Mouse (Mus musculus) forebrain, postnatal 0 days (tissue): ENCODE measurements around the gene Csf2rb2. TPM values are rescaled to one million over a fixed set of nuclear protein-coding genes. Genes with fewer than 3 reads are reported as not detected.
A peak's percentile ranks its signal among the peaks of the same experiment; 100 is the strongest.
"Not testable (repeated sequence)": the region's sequence is repeated elsewhere in the genome, so short reads cannot be mapped to it uniquely, and the experiment has no call there.

Experiments
- ATAC-seq: fragments of 200-750 bp; cut with Nextera tagmentation; 2 replicates; pipeline ENCODE4 v1.8.0; 2017; ENCODE audit warnings: mild to moderate bottlenecking, moderate library complexity
- DNase-seq: peaks from one replicate; pipeline ENCODE4 v3.0.0-alpha.2; 2015
- H3K27ac ChIP-seq: fragments of 300-500 bp; sonication (generic); 2 replicates; pipeline ENCODE4 v1.5.1; 2014; ENCODE audit warnings: low read depth, mild to moderate bottlenecking, antibody characterized with exemption, low read length, moderate library complexity, mixed read lengths
- H3K27me3 ChIP-seq: fragments of 300-500 bp; sonication (generic); 2 replicates; pipeline ENCODE4 v1.6.1; 2014; ENCODE audit warnings: mild to moderate bottlenecking, low read length, mixed read lengths; ENCODE audit not compliant: insufficient read depth
- H3K36me3 ChIP-seq: fragments of 300-500 bp; sonication (generic); 2 replicates; pipeline ENCODE4 v1.6.1; 2014; ENCODE audit warnings: mild to moderate bottlenecking, moderate library complexity; ENCODE audit not compliant: insufficient read depth
- H3K4me1 ChIP-seq: fragments of 300-500 bp; sonication (generic); 2 replicates; pipeline ENCODE4 v1.6.1; 2014; ENCODE audit warnings: antibody characterized with exemption; ENCODE audit not compliant: insufficient read depth
- H3K4me2 ChIP-seq: fragments of 300-500 bp; sonication (generic); 2 replicates; pipeline ENCODE4 v1.6.1; 2014; ENCODE audit warnings: low read depth, mild to moderate bottlenecking, moderate library complexity
- H3K4me3 ChIP-seq: fragments of 300-500 bp; sonication (generic); 2 replicates; pipeline ENCODE4 v1.5.1; 2014; ENCODE audit warnings: low read depth, low read length, mixed read lengths
- H3K9ac ChIP-seq: fragments of 300-500 bp; sonication (generic); 2 replicates; pipeline ENCODE4 v1.6.1; 2014; ENCODE audit warnings: mild to moderate bottlenecking
- H3K9me3 ChIP-seq: fragments of 300-500 bp; sonication (generic); 2 replicates; pipeline ENCODE4 v1.6.1; 2016; ENCODE audit warnings: low read length
- CTCF ChIP-seq: sonication (generic); IDR thresholded peaks from 2 replicates; pipeline ENCODE4 v1.5.1; 2016; ENCODE audit warnings: antibody characterized with exemption, control low read depth, low read depth
- WGBS: fragments of 180-500 bp; shearing (Covaris S2); extraction: QIAGEN DNeasy Blood & Tissue Kit; methylation state at CpG from one replicate; pipeline ENCODE4 v1.1.7; 2014; 5-methylcytosine and 5-hydroxymethylcytosine counted together
- polyA plus RNA-seq: library from polyadenylated mRNA; unstranded; fragments of >200 nt; fragmentation: Nextera tagmentation; extraction: Ambion mirVana; gene quantifications from 2 replicates; pipeline ENCODE4 v1.2.1, GENCODE M21; 2015
- total RNA-seq: library from RNA; depleted of rRNA; stranded (reverse); fragments of >200 nt; gene quantifications from 2 replicates; pipeline ENCODE4 v1.2.3, GENCODE M21; 2014

Csf2rb2 gene
- total and polyA plus RNA-seq, 2 experiments from 2014 or later: 0.13 to 0.43 TPM

DNA sequence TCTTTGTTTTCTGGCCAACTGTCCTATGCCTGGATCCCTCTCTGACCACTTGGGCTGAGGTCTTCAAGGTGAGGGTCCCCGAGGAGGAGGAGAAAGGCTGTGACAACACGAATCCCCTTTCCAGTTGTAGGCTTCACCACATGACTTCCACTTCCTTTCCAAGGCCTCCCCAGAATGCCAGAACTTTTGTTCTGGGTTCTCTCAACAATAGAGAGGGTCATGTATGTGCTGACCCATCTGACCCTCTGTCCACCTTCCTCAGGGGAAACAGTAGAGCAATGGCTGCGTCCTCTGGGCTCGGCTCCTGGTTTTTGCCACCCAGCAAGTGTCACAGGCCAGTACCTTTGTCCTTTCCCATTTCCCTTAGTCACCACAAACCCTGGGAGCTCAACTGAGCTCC lies 5.5 kb upstream of the Csf2rb2 start:
- Histone ChIP-seq H3K9me3 (no peaks in the 10 kb centered on the region), H3K4me3 (no peak overlapping the region), H3K27me3 (no peaks in the 10 kb centered on the region), H3K36me3 (no peaks in the 10 kb centered on the region), H3K4me1 (no peaks in the 10 kb centered on the region), H3K4me2 (no peak overlapping the region), H3K27ac (no peak overlapping the region), H3K9ac (no peak overlapping the region)
- 82% methylated on average over 4 of the region's 4 CpGs for WGBS
- no peak for TF ChIP-seq CTCF
- ATAC-seq: no peak
- no peak for DNase-seq

DNA sequence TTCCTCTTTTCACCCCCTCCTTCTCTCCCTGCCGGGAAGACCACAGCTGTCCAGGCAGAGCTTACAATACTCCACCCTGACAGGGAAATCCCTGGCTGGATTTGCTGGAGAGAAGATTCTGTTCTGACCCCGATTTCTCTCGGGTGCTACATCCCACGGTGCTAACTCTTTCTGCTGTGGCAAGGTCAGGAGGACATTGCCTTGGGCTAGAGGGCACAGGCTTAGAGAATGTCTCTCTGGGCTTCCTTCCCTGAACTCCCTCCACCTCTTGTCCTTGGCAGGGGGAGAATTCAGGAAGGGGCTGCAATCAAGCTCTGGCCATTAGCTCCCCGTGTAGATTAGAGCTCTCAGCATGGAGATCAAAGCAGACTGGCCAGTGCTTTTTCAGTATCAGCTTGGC lies 4.3 kb upstream of the Csf2rb2 start:
- DNase-seq (no peak), ATAC-seq (no peak)
- WGBS: 54% methylated on average over 5 of the region's 5 CpGs

DNA sequence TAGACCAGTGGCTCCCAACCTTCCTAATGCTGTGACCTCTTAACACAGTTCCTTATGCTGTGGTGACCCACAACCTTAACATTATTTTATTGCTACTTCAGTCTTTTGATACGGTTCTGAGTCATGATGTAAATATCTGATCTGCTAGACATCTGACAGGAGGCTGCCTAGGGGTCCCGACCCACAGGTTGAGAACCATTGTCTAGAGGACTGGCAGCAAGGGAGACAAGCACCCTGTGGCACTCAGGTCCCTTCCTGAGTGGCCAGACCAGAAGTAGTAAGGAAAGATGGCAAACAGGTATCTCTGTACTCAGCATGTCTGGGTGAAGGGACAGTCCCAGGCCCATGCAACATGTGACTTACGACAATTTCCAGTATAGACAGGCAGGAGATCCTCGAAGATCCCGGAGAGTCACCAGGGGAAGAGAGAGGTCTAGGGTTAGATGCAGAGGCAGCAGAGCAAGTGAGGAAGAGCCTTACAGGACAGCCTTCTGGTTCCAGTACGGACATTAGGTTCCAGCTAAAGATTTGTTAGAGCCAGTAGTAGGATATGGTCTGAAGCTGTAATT lies 1.8 kb downstream of the Csf2rb2 start:
- Histone ChIP-seq H3K4me1 (no peaks in the 10 kb centered on the region), H3K36me3 (no peaks in the 10 kb centered on the region), H3K9me3 (no peaks in the 10 kb centered on the region), H3K4me2 (no peak overlapping the region), H3K4me3 (no peak overlapping the region), H3K27ac (no peak overlapping the region), H3K27me3 (no peaks in the 10 kb centered on the region), H3K9ac (no peak overlapping the region)
- ATAC-seq: no peak
- 88% methylated on average over 6 of the region's 6 CpGs for WGBS
- no peak for DNase-seq
- no peak for TF ChIP-seq CTCF

More for the DNA sequence above, 4.3 kb upstream of the Csf2rb2 start:
- Histone ChIP-seq H3K36me3 (no peaks in the 10 kb centered on the region), H3K9ac (no peak overlapping the region), H3K4me2 (no peak overlapping the region), H3K9me3 (no peaks in the 10 kb centered on the region), H3K4me3 (no peak overlapping the region), H3K27me3 (no peaks in the 10 kb centered on the region), H3K4me1 (no peaks in the 10 kb centered on the region), H3K27ac (no peak overlapping the region)
- TF ChIP-seq CTCF: no peak

DNA sequence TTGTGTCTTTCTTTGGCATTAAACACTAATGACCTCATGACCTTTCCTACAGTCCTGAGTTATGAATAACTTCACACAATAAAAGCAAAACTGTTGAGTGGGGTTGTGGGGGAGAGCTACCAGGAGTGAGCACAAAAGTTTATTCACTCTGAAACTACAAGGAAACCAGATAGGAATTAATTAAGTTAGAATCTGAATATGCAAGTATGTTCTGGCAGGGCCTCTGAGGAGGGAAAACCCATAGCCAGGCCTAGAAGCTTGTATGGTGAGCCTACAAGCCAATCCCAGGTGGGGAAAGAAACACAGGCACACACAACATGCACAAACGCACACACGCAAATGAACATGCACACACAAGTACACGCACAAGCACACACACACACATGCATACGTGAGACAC lies 2.8 kb downstream of the Csf2rb2 start:
- no peak overlapping the region for H3K4me2 ChIP-seq
- no peaks in the 10 kb centered on the region for H3K36me3 ChIP-seq
- no peak overlapping the region for H3K4me3 ChIP-seq
- H3K9me3 ChIP-seq: no peaks in the 10 kb centered on the region
- 96% methylated on average over 4 of the region's 4 CpGs for WGBS
- ATAC-seq (no peak), DNase-seq (no peak)
- no peaks in the 10 kb centered on the region for H3K27me3 ChIP-seq
- H3K4me1 ChIP-seq: no peaks in the 10 kb centered on the region
- no peak for TF ChIP-seq CTCF
- H3K9ac ChIP-seq: no peak overlapping the region
- no peak overlapping the region for H3K27ac ChIP-seq

DNA sequence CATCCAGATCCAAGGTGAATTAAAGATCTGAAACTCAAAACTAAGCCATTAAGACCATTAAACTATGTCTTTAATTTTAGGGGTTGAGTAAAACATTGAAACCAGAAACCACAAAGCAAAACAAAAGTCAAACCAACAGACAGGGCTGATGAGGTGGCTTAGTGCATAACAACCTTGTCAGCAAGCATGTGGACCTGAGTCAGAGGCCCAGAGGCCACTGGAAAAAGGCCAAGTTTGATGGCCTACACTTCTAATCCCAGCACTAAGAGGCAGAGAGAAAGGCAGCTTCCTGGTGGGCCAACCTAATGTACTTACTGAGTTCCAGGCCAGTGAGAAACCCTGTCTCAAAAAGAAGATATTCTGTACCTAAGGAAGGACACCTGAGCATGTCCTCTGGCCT lies 4.7 kb downstream of the Csf2rb2 start:
- Histone ChIP-seq H3K27me3 (no peaks in the 10 kb centered on the region), H3K36me3 (no peaks in the 10 kb centered on the region), H3K4me2 (no peak overlapping the region), H3K9me3 (no peaks in the 10 kb centered on the region), H3K4me3 (no peak overlapping the region), H3K9ac (no peak overlapping the region), H3K27ac (no peak overlapping the region), H3K4me1 (no peaks in the 10 kb centered on the region)
- TF ChIP-seq CTCF: no peak
- ATAC-seq (no peak), DNase-seq (no peak)

DNA sequence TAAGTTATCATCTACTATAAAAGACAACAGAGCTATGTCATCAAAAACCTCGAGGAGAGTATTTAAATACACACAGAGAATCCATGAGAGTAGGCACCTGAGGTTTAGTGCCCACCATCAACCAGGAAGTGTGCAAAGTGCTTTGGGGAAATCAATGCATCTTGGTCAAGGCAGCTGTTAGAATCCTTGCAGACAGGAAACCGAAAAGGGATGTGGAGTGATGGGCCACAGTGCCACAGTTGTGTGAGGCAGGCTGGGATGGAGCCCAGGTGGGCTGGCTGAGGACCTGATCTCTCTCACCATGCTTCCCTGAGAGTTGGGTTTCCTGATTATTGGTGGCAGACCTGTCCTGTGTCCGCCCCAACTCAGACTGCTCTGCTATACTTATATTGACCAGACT lies 5.9 kb downstream of the Csf2rb2 start:
- no peaks in the 10 kb centered on the region for H3K36me3 ChIP-seq
- WGBS: 73% methylated on average over 3 of the region's 3 CpGs
- H3K4me1 ChIP-seq: no peaks in the 10 kb centered on the region

DNA sequence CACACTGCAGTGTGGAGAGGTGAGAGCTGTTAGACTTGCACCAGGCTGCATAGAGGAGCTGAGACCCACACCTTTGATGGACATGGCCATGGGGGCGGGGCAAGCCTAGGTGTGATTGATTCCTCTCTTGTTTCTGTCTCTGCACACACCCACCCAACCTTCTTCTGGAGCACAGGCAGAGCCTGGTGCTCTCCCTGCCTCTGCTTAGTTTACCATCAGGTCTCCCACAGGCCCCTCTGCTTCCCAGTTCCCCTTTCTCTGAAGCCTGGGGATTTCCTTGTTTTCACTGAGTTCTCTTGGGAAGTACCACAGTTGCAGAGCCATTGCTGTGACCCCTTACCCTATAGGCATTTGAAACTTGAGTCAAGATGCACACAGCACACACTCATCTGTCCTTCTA lies 7.0 kb downstream of the Csf2rb2 start:
- Histone ChIP-seq H3K4me1 (no peaks in the 10 kb centered on the region), H3K9me3 (no peaks in the 10 kb centered on the region), H3K4me2 (no peak overlapping the region), H3K4me3 (no peak overlapping the region), H3K36me3 (no peaks in the 10 kb centered on the region), H3K27me3 (no peaks in the 10 kb centered on the region), H3K9ac (no peak overlapping the region), H3K27ac (no peak overlapping the region)
- 94% methylated on average over 1 of the region's 1 CpGs for WGBS
- ATAC-seq (no peak), DNase-seq (no peak)
- TF ChIP-seq CTCF: no peak

More for the DNA sequence above, 5.9 kb downstream of the Csf2rb2 start:
- no peak for DNase-seq
- H3K27me3 ChIP-seq: no peaks in the 10 kb centered on the region
- no peak overlapping the region for H3K9ac ChIP-seq
- no peak overlapping the region for H3K4me3 ChIP-seq
- no peak for TF ChIP-seq CTCF
- H3K27ac ChIP-seq: no peak overlapping the region
- ATAC-seq: no peak
- H3K9me3 ChIP-seq: no peaks in the 10 kb centered on the region
- no peak overlapping the region for H3K4me2 ChIP-seq

DNA sequence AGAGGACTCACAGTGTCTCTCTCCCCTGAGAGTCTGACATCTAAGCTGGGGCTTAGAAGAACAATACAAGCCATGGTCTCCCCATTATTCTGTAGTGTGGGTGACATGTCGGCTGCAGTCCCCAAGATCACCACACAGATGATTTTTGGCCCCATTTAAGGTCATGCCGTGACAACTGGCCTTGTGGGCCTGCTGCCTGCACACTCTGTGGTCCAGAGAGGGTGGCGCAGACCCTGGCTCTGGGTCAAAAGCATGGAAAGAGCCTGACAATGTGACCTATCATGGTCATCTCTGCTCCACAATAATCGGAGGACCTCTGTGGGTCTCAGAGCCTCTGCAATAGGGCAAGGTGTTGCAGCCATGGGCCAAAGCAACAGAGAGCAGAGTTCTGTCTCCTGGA lies 11.8 kb downstream of the Csf2rb2 start:
- DNase-seq: no peak
- 80% methylated on average over 4 of the region's 4 CpGs for WGBS
- no peaks in the 10 kb centered on the region for H3K4me1 ChIP-seq

DNA sequence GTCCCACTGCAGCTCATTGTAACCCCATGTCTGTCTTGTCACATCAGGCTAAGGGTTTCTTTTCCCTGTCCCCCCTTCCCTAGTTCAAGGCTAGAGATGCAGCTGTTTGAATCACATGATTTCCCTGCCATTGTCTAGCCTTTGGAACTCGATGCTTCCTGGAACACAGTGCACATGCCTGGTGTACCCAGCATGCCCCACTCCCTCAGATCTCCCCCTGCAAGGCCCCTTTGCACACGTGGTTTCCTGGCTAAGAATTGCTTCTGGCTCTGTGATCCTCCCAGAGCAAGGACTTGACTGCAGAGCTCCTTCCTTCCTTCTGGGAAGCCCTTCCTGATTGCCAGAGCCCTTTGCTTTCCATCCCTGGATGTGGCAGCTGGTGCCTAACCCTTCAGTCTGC lies 12.3 kb downstream of the Csf2rb2 start:
- WGBS: 2% methylated on average over 2 of the region's 2 CpGs
- H3K9ac ChIP-seq, H3K4me3 ChIP-seq, H3K9me3 ChIP-seq, H3K27ac ChIP-seq, H3K4me1 ChIP-seq, H3K4me2 ChIP-seq, H3K36me3 ChIP-seq, DNase-seq, H3K27me3 ChIP-seq: not testable (repeated sequence)
- peak; percentile 70 for ATAC-seq

More for the DNA sequence above, 11.8 kb downstream of the Csf2rb2 start:
- no peak for ATAC-seq
- H3K27me3 ChIP-seq: no peaks in the 10 kb centered on the region
- H3K27ac ChIP-seq: no peak overlapping the region
- no peak overlapping the region for H3K4me2 ChIP-seq
- H3K36me3 ChIP-seq: no peaks in the 10 kb centered on the region
- no peak overlapping the region for H3K9ac ChIP-seq
- TF ChIP-seq CTCF: no peak
- no peak overlapping the region for H3K4me3 ChIP-seq
- H3K9me3 ChIP-seq: no peaks in the 10 kb centered on the region

DNA sequence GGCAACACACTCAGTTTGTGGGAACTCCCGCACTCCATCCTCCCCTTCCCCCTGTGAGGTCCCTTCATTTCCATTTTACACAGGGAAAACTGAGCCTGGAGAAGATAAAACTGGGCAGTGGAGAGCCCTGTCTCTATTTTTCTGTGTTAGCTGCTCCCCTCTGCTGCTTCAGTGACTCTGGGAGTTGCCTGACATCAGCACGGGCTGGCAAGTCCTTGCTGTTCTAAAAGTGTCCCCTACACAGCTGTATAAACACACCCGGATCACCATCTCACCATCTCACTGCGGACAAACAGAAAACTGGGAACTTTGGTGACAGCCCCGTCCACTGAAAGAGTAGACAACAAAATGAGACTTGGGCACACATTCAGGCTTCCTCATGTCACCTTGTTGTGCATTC lies 15.7 kb downstream of the Csf2rb2 start:
- H3K9me3 ChIP-seq, H3K36me3 ChIP-seq, H3K4me2 ChIP-seq, ATAC-seq, H3K4me3 ChIP-seq, H3K9ac ChIP-seq, DNase-seq, H3K27ac ChIP-seq, H3K27me3 ChIP-seq, H3K4me1 ChIP-seq: not testable (repeated sequence)
- 66% methylated on average over 4 of the region's 5 CpGs for WGBS
